Mouse (Mus musculus) forebrain, embryonic 16.5 days (tissue): ENCODE data around the gene Zfp692. TPM values are rescaled to one million over a fixed set of nuclear protein-coding genes. Genes with fewer than 3 reads are reported as not detected.
"Not testable (repeated sequence)": the region's sequence is repeated elsewhere in the genome, so short reads cannot be mapped to it uniquely, and the experiment has no call there.

Experiments used
- ATAC-seq: fragments of 200-750 bp; cut with Nextera tagmentation; 2 replicates; pipeline ENCODE4 v1.8.0; 2017; ENCODE audit warnings: mild to moderate bottlenecking, moderate library complexity
- H3K27ac ChIP-seq: fragments of 300-500 bp; sonication (generic); 2 replicates; pipeline ENCODE4 v1.5.1; 2014; ENCODE audit warnings: low read length, control low read depth
- H3K27me3 ChIP-seq: fragments of 300-500 bp; sonication (generic); replicated peaks from 2 replicates; pipeline ENCODE4 v1.6.1; 2014; ENCODE audit warnings: low read length; ENCODE audit not compliant: control insufficient read depth, insufficient read depth
- H3K36me3 ChIP-seq: fragments of 300-500 bp; sonication (generic); 2 replicates; pipeline ENCODE4 v1.6.1; 2014; ENCODE audit not compliant: control insufficient read depth, insufficient read depth
- H3K4me1 ChIP-seq: fragments of 300-500 bp; sonication (generic); replicated peaks from 2 replicates; pipeline ENCODE4 v1.6.1; 2014; ENCODE audit warnings: low read length; ENCODE audit not compliant: control insufficient read depth, insufficient read depth
- H3K4me2 ChIP-seq: fragments of 300-500 bp; sonication (generic); 2 replicates; pipeline ENCODE4 v1.6.1; 2014; ENCODE audit warnings: mild to moderate bottlenecking, low read length, control low read depth
- H3K4me3 ChIP-seq: fragments of 300-500 bp; sonication (generic); replicated peaks from 2 replicates; pipeline ENCODE4 v1.5.1; 2014; ENCODE audit warnings: mild to moderate bottlenecking, low read length, control low read depth
- H3K9ac ChIP-seq: fragments of 300-500 bp; sonication (generic); replicated peaks from 2 replicates; pipeline ENCODE4 v1.6.1; 2014; ENCODE audit warnings: low read depth, low read length, control low read depth
- H3K9me3 ChIP-seq: fragments of 300-500 bp; sonication (generic); 2 replicates; pipeline ENCODE4 v1.6.1; 2016; ENCODE audit warnings: low read length; ENCODE audit not compliant: control insufficient read depth
- WGBS: fragments of 180-500 bp; shearing (Covaris S2); extraction: QIAGEN DNeasy Blood & Tissue Kit; methylation state at CpG from one replicate; pipeline ENCODE4 v1.1.7; 2014; 5-methylcytosine and 5-hydroxymethylcytosine counted together
- polyA plus RNA-seq: library from polyadenylated mRNA; unstranded; fragments of >200 nt; fragmentation: Nextera tagmentation; extraction: Ambion mirVana; gene quantifications from 2 replicates; pipeline ENCODE4 v1.2.1, GENCODE M21; 2015

The Zfp692 gene
- polyA plus RNA-seq, 1 experiment from 2014 or later = 42.9 TPM

DNA sequence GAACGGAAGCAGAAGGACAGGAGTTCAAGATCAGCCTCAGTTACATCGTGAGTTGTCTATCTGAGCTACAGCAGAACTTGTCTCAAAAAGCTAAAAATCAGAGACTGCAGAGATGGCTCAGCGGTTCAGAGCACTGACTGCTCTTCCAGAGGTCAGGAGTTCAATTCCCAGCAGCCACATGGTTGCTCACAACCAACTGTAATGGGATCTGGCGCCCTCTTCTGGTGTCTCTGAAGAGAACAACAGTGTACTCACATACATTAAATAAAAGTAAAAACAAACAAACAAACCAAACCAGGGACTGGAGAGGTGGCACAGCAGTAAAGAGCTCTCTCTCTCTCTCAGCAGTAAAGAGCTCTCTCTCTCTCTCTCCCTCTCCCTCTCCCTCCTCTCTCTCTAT lies 43.8 kb downstream of the Zfp692 start:
- Histone ChIP-seq H3K4me2 (no peak overlapping the region), H3K36me3 (peaks cover 14% of the 10 kb centered on the region), H3K9ac (no peak overlapping the region), H3K27ac (no peak overlapping the region), H3K27me3 (no peaks in the 10 kb centered on the region), H3K9me3 (no peaks in the 10 kb centered on the region), H3K4me3 (no peak overlapping the region), H3K4me1 (no peaks in the 10 kb centered on the region)
- no peak for ATAC-seq
- 75% methylated on average over 4 of the region's 4 CpGs for WGBS

DNA sequence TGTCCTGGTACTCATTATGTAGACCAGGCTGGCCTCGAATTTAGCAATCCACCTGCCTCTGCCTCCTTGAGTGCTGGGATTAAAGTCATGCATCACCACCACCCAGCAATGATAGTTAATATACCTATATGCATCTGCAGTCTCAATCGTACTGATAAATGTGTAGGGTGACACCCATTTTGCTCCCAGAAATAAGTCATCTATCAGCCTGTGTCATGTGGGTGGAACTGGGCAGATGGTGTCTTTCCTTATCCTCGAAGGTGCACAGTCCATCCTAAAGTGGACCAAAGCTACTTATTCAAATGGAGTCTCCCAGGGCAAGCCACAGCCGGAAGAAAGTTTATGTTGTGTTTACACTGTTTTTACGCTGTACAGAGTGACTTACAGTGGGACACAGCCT lies 44.3 kb downstream of the Zfp692 start:
- Histone ChIP-seq H3K36me3 (peaks cover 10% of the 10 kb centered on the region), H3K4me1 (no peaks in the 10 kb centered on the region), H3K9me3 (no peaks in the 10 kb centered on the region), H3K4me3 (no peak overlapping the region), H3K4me2 (no peak overlapping the region), H3K27me3 (no peaks in the 10 kb centered on the region), H3K27ac (no peak overlapping the region), H3K9ac (no peak overlapping the region)
- WGBS = 90% methylated on average over 5 of the region's 5 CpGs
- no peak for ATAC-seq

GRCm38 (mm10) chr11:58352681-58353548 lies 46.0 kb downstream of the Zfp692 start:
- Histone ChIP-seq H3K36me3 (no peaks in the 10 kb centered on the region), H3K4me1 (no peaks in the 10 kb centered on the region), H3K9ac (no peak overlapping the region), H3K4me2 (no peak overlapping the region), H3K27me3 (no peaks in the 10 kb centered on the region), H3K27ac (no peak overlapping the region), H3K4me3 (no peak overlapping the region), H3K9me3 (no peaks in the 10 kb centered on the region)
- WGBS = 70% methylated on average over 7 of the region's 7 CpGs
- no peak for ATAC-seq

- 78% methylated on average over 3 of the region's 3 CpGs for WGBS
- Histone ChIP-seq H3K4me1 (no peaks in the 10 kb centered on the region), H3K4me3 (no peak overlapping the region), H3K36me3 (no peaks in the 10 kb centered on the region), H3K27ac (no peak overlapping the region), H3K4me2 (no peak overlapping the region), H3K9me3 (no peaks in the 10 kb centered on the region), H3K27me3 (no peaks in the 10 kb centered on the region), H3K9ac (no peak overlapping the region)
- ATAC-seq = no peak
Measured at GRCm38 (mm10) chr11:58353709-58354108, 46.8 kb downstream of the Zfp692 start.

GRCm38 (mm10) chr11:58354476-58354875 lies 47.6 kb downstream of the Zfp692 start:
- H3K4me1 ChIP-seq = no peaks in the 10 kb centered on the region
- ATAC-seq = no peak
- H3K27me3 ChIP-seq = no peaks in the 10 kb centered on the region
- WGBS = 79% methylated on average over 10 of the region's 10 CpGs
- H3K36me3 ChIP-seq = no peaks in the 10 kb centered on the region
- no peak overlapping the region for H3K4me2 ChIP-seq
- H3K27ac ChIP-seq = no peak overlapping the region
- no peaks in the 10 kb centered on the region for H3K9me3 ChIP-seq
- H3K9ac ChIP-seq = no peak overlapping the region
- no peak overlapping the region for H3K4me3 ChIP-seq

GRCm38 (mm10) chr11:58354927-58355326 lies 48.1 kb downstream of the Zfp692 start:
- Histone ChIP-seq H3K27me3 (no peaks in the 10 kb centered on the region), H3K4me2 (no peak overlapping the region), H3K4me3 (no peak overlapping the region), H3K27ac (no peak overlapping the region), H3K36me3 (no peaks in the 10 kb centered on the region), H3K9ac (no peak overlapping the region), H3K9me3 (no peaks in the 10 kb centered on the region), H3K4me1 (no peaks in the 10 kb centered on the region)
- ATAC-seq = no peak
- 77% methylated on average over 3 of the region's 3 CpGs for WGBS

DNA sequence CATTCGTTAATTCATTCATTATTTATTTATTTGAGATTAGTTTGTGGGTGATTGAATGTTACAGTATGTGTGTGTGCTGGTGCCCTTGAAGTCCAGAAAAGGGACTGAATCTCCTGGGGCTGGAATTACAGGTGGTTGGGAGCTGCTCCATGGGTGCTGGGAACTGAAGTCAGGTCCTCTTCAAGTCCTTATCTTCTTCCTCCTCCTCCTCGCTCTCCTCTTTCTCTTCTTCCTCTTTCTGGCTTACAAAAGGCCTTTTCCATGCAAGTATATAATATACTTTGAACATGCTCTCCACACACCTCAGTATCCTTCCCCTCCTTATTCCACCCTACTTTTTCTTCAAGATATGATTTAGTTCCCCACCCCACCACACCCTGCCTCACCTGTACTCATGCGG lies 50.2 kb downstream of the Zfp692 start:
- Histone ChIP-seq H3K4me1 (no peaks in the 10 kb centered on the region), H3K9ac (no peak overlapping the region), H3K36me3 (no peaks in the 10 kb centered on the region), H3K9me3 (no peaks in the 10 kb centered on the region), H3K27me3 (no peaks in the 10 kb centered on the region), H3K27ac (no peak overlapping the region), H3K4me2 (no peak overlapping the region), H3K4me3 (no peak overlapping the region)
- no peak for ATAC-seq
- 86% methylated on average over 3 of the region's 3 CpGs for WGBS

DNA sequence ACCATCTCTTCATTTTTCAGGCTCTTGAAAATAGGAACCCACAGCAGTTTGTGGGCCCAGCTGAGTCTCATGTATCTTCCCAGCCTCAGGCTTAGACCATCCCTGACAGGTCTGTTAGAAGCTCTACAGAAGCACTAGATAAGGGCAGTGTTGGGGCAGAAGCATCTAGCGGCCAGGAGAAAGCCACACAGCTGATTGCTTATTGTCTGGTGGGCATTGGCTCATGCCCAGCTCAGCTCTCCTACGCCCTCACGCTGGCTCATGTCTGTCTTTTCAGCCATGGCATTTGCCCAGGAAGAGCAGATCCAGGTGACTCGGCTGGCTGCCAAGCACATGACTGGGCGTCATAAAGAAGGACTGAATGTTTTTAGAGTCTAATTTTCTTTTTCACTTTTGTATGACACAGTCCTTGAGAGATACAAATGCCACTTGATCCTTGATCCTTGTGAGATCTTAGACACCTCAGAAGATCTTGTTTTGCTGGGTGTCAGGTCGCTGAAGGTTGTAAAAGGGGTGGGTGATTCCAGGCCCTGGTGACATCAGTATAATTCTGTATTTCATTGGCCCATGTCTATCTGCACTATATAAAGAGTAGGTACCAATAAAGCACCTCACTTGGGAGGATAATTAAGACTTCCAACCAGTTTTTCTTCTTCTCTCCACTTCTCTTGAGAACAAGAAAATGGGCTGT lies 51.1 kb downstream of the Zfp692 start:
- 72% methylated on average over 6 of the region's 6 CpGs for WGBS

GRCm38 (mm10) chr11:58362562-58362961 lies 55.7 kb downstream of the Zfp692 start:
- H3K9me3 ChIP-seq, H3K27ac ChIP-seq, H3K4me3 ChIP-seq, H3K27me3 ChIP-seq, ATAC-seq, H3K9ac ChIP-seq, H3K4me1 ChIP-seq, H3K36me3 ChIP-seq, H3K4me2 ChIP-seq: not testable (repeated sequence)
- WGBS = no CpG with 5 or more reads among the region's 6 CpGs

More for the DNA sequence above, 51.1 kb downstream of the Zfp692 start:
- H3K36me3 ChIP-seq = no peaks in the 10 kb centered on the region
- H3K4me2 ChIP-seq = no peak overlapping the region
- no peak overlapping the region for H3K9ac ChIP-seq
- no peaks in the 10 kb centered on the region for H3K27me3 ChIP-seq
- ATAC-seq = no peak
- no peak overlapping the region for H3K4me3 ChIP-seq
- H3K27ac ChIP-seq = no peak overlapping the region
- H3K9me3 ChIP-seq = no peaks in the 10 kb centered on the region
- H3K4me1 ChIP-seq = no peaks in the 10 kb centered on the region
